Mouse (Mus musculus) thymus, adult 2 months (tissue): ENCODE measurements at regions not wholly inside any gene's neighbourhood (a gene's known extent, or its start where the extent isn't known, plus 50 kb on each side); places are given as distances from the start of the nearest gene placed in this dataset.

Experiments used
- DNase-seq: peaks from one replicate; pipeline ENCODE4 v3.0.0; 2021
- H3K27ac ChIP-seq: fragments of 200-500 bp; 2 replicates; pipeline ENCODE4 v1.5.1; 2012; ENCODE audit warnings: low read length, control low read depth; ENCODE audit not compliant: control insufficient read depth, insufficient read depth
- H3K27me3 ChIP-seq: fragments of 200-500 bp; 2 replicates; pipeline ENCODE4 v1.6.1; 2012; ENCODE audit warnings: mild to moderate bottlenecking, low read length, moderate library complexity, mixed read lengths; ENCODE audit not compliant: control insufficient read depth, insufficient read depth
- H3K36me3 ChIP-seq: fragments of 200-500 bp; 2 replicates; pipeline ENCODE4 v1.6.1; 2012; ENCODE audit warnings: mild to moderate bottlenecking, low read length, moderate library complexity; ENCODE audit not compliant: control insufficient read depth, insufficient read depth
- H3K4me1 ChIP-seq: fragments of 200-500 bp; replicated peaks from 2 replicates; pipeline ENCODE4 v1.6.1; 2012; ENCODE audit warnings: low read length; ENCODE audit not compliant: control insufficient read depth, insufficient read depth
- H3K4me3 ChIP-seq: fragments of 200-500 bp; 2 replicates; pipeline ENCODE4 v1.5.1; 2012; ENCODE audit warnings: mild to moderate bottlenecking, low read length, control low read depth, moderate library complexity; ENCODE audit not compliant: control insufficient read depth, insufficient read depth
- CTCF ChIP-seq: fragments of 200-500 bp; IDR thresholded peaks from 2 replicates; pipeline ENCODE4 v1.5.1; 2012; ENCODE audit warnings: mild to moderate bottlenecking, control low read depth, low read length, moderate library complexity, borderline replicate concordance; ENCODE audit not compliant: control insufficient read depth, poor library complexity, insufficient read depth; ENCODE audit errors: extremely low read depth
- POLR2A ChIP-seq: fragments of 200-500 bp; IDR thresholded peaks from 2 replicates; pipeline ENCODE4 v1.6.1; 2012; ENCODE audit warnings: mild to moderate bottlenecking, low read length, control low read depth, moderate library complexity; ENCODE audit not compliant: control insufficient read depth, poor library complexity, insufficient read depth; ENCODE audit errors: extremely low read depth
- WGBS: fragments of 180-500 bp; shearing (Covaris S2); methylation state at CpG from one replicate; pipeline ENCODE4 v1.1.7; 2018; 5-methylcytosine and 5-hydroxymethylcytosine counted together

DNA sequence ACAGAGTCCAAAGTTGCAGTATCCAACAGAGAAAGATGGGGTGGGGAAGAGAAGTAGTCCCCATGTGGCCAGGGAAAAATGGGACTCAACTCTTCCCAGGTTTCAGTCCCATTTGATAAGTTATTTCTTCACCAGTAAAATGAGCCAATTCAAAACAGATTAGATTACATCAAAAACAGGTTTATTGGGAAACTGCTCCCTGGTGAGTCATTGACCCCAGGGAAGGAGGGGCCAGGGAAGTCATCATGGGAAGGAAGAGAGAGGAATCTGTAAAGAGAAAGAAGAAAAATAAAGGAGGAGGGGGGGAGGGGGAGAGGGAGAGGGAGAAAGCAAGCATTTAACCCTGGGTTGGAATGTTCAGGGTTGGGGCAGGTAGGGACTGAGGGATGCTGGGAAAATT, 426.4 kb upstream of the Zfp960 start:
- Histone ChIP-seq H3K27ac (no peak overlapping the region), H3K36me3 (no peaks in the 10 kb centered on the region)
- TF ChIP-seq CTCF (no peak), POLR2A (no peak)

DNA sequence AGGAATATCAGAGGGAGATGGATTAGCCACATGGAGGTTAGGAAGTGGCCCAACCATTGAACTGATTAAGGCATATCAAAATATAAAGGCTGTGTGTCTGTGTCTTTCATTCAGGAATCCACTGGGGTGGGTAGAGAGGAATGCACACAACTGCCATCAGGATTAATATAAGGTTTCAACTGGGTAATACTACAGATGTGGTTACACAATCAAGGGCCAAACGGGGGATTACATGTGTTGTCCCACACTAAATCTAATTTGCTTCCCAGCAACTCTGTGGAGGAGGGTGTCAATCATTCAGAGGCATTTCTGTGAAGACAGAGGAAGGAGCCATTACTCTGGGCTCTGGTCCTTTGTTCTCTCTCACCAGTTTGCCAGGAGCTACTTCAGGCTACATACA, 416.0 kb upstream of the Zfp960 start:
- Histone ChIP-seq H3K4me3 (no peak overlapping the region), H3K27me3 (no peaks in the 10 kb centered on the region), H3K36me3 (no peaks in the 10 kb centered on the region), H3K4me1 (no peaks in the 10 kb centered on the region), H3K27ac (no peak overlapping the region)
- DNase-seq, result no peak
- no peak for TF ChIP-seq CTCF
- no peak for TF ChIP-seq POLR2A
- 75% methylated on average over 1 of the region's 1 CpGs for WGBS

More for the DNA sequence above, 426.4 kb upstream of the Zfp960 start:
- no peak for DNase-seq
- H3K4me3 ChIP-seq, result no peak overlapping the region
- no peaks in the 10 kb centered on the region for H3K27me3 ChIP-seq
- no peaks in the 10 kb centered on the region for H3K4me1 ChIP-seq

DNA sequence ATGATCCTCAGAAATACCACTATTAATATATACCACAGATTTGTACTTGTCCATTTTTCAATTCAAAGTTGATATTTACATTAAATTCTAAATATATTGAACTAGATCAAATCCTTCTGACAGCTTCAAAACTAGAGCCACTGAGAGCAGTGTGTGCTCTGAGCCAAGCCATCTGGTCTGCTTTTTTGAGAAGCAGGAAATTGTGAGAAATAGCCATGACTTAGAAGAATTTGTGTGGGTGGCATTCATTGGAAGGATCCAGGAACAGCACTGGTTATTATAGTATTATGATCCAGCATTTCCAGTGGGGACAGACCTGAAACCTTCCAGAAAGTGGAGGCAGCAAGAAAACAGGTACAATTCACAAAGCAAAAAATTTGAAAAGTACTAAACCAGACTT, 398.7 kb upstream of the Zfp960 start:
- no peak for TF ChIP-seq POLR2A
- no peak for TF ChIP-seq CTCF
- Histone ChIP-seq H3K36me3 (no peaks in the 10 kb centered on the region), H3K4me1 (no peaks in the 10 kb centered on the region), H3K27me3 (no peaks in the 10 kb centered on the region), H3K4me3 (no peak overlapping the region), H3K27ac (no peak overlapping the region)
- DNase-seq, result no peak

DNA sequence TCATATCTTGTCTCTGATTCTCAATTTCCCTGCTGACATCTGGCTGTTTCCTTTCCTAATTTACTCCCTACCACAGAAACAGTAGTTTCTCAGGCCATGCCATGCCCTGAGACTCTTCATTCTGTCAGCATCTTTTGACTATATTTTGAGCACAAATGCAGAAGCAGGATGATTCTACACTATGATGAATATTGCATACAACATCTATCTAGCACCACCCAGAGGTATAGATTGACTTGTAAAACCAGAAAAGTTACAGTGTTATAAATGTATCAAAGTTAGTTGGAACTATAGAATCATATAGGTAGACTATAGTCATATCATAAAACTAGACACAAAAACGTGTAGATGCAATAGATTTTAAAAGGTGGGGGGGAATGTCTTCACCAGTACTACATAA, 396.3 kb upstream of the Zfp960 start:
- 58% methylated on average over 1 of the region's 1 CpGs for WGBS
- H3K27ac ChIP-seq, result no peak overlapping the region
- no peak for TF ChIP-seq CTCF
- no peak for TF ChIP-seq POLR2A
- no peaks in the 10 kb centered on the region for H3K4me1 ChIP-seq
- no peak for DNase-seq
- no peaks in the 10 kb centered on the region for H3K36me3 ChIP-seq
- H3K4me3 ChIP-seq, result no peak overlapping the region
- no peaks in the 10 kb centered on the region for H3K27me3 ChIP-seq

DNA sequence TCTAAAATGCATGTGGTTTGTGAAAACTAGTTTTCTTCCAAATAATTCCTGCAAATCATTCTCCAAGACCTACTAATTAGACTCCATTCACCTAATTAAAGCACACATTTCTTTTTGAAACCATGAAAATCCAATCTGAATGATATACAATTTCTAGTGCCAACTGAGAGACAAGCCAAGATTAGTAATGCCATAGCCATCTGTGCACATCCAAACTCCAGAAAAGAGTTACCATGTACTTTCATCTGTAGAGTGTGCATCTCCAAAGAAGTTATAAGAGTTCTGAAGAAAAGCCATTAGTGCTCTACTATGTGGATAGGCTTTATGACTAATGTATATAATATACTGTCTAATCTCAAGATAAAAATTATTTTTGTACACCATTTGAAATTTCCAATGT, 359.7 kb upstream of the Zfp960 start:
- no peak for TF ChIP-seq CTCF
- TF ChIP-seq POLR2A, result no peak
- no peak for DNase-seq
- Histone ChIP-seq H3K4me3 (no peak overlapping the region), H3K27me3 (no peaks in the 10 kb centered on the region), H3K27ac (no peak overlapping the region), H3K36me3 (no peaks in the 10 kb centered on the region), H3K4me1 (no peaks in the 10 kb centered on the region)

DNA sequence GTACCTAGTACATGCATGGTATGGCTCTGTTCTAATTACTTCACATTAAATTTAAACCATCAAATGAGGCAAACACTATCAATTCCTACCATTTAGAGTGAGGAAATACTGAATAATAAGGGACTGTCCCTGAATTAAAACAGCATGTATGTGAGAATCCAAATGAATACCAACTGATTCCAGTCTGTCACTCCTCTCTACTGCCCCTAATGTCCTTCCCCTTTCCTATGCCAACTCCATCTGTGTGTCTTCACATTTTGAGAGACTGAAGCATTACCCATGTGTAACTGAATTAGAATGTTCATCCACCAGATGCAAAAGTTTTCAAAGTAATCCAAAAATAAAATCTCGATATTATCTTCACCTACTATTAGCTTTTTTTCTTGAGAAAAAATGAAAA, 358.0 kb upstream of the Zfp960 start:
- H3K36me3 ChIP-seq, result no peaks in the 10 kb centered on the region
- no peaks in the 10 kb centered on the region for H3K27me3 ChIP-seq
- no peak for DNase-seq
- H3K4me1 ChIP-seq, result no peaks in the 10 kb centered on the region
- no peak overlapping the region for H3K4me3 ChIP-seq
- H3K27ac ChIP-seq, result no peak overlapping the region
- 96% methylated on average over 1 of the region's 1 CpGs for WGBS
- TF ChIP-seq CTCF, result no peak
- TF ChIP-seq POLR2A, result no peak

DNA sequence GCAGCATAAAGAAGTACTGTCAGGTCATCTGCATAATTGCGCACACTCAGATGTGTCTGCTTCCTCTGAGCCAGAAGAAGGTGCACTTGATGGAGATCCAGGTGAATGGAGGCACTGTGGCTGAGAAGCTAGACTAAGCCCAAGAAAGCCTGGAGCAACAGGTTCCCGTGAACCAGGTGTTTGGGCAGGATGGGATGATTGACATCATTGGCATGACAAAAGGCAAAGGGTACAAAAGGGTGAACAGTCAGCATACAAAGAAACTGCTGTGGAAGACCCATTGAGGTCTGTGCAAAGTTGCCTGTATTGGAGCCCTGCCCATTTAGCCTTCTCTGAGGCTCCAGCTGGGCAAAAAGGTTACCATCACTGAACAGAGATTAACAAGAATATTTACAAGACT, 337.0 kb upstream of the Zfp960 start:
- H3K27ac ChIP-seq, result no peak overlapping the region
- TF ChIP-seq POLR2A, result no peak
- no peak for TF ChIP-seq CTCF
- H3K4me1 ChIP-seq, result no peaks in the 10 kb centered on the region
- WGBS, result 91% methylated on average over 2 of the region's 2 CpGs
- no peaks in the 10 kb centered on the region for H3K36me3 ChIP-seq
- H3K4me3 ChIP-seq, result no peak overlapping the region
- no peak for DNase-seq
- H3K27me3 ChIP-seq, result no peaks in the 10 kb centered on the region
